Mouse (Mus musculus): Measurements from ENCODE around the gene Twnk. TPM values are rescaled to one million over a fixed set of nuclear protein-coding genes. Genes with fewer than 3 reads are reported as not detected.

Twnk gene
- polyA plus RNA-seq, 1 experiment from 2014 or later = 24.0 TPM

DNA sequence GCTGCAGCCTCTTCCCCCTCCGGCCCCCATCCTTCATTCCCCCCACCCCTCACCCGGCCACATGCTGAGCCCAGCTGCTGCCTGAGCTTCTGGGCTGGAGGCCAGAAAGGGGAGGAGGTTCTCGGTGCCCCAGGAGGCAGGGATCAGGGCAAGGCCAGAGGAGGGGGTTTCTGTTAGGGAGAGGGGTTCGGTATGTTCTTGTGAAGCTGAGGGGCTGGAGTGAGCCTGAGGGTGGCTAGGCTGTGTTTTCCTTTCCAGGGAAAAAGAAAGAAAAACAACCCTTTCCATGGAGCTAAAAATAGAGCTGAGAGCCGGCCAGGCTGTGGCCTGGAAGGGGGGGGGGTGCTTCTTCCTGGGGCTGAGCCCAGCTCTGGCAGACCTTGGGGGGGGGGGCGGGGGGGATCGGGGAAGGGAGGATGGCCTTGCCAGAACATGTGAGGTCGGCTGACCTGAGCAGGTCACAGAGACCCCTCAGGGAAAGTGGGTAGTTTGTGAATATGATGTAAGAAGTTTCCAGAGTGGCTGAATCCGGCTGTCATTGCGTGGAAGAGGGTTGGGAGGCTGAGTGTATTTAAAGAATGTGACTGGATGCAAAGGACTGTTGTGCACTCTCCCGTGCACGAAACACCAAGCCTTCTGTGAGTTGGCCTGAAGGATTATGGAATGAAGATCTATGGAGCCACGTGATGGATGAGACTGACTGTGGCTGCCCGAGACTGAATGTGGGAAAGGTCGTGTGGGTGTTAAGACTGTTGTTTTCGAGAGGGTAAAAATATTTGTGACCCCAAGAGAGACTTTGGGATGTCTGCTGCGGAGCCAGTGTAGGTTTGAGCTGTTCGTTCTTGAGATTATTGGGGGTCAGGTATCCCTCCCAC lies 11.1 kb downstream of the Twnk start:
- H3K4me1 ChIP-seq = peaks cover 71% of the 10 kb centered on the region
- peak overlapping the region; percentile 99 for H3K27ac ChIP-seq (replicated peaks)
- peak overlapping the region; percentile 85 for H3K4me3 ChIP-seq
- H3K4me2 ChIP-seq (replicated peaks) = peak overlapping the region; percentile 62
- peak; percentile 30 for ATAC-seq (replicated peaks)
- 1% methylated on average over 17 of the region's 18 CpGs for WGBS
- H3K9ac ChIP-seq (replicated peaks) = peak overlapping the region; percentile 79
- H3K27me3 ChIP-seq = no peaks in the 10 kb centered on the region
- peaks cover 4% of the 10 kb centered on the region for H3K36me3 ChIP-seq
- no peaks in the 10 kb centered on the region for H3K9me3 ChIP-seq

DNA sequence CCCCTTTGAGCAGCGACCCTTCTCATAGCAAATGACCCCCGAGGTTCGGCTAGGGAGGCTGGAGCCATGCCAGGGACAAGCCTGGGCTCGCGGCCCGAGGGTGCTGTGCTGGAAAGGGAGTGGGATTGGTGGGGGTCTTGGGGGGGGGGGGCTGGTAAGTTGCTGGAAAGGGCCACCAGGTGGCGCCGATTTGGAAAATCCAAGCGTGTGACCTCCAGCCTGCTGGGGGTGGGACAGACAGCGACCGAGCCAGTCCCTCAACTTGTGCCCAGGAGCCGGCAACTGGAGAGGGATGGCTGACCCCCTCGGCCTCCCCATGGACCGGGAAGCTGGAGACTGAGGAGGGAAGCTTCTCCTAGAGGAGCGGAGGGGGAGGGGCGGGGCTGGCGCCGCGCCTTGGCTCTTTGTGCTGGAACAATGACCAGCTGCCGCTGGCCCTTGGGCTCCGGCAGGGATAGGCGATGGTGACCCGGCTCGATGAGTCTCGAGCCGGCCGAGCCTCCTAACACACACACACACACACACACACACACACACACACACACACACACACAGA lies 11.8 kb downstream of the Twnk start:
- Histone ChIP-seq H3K9ac (replicated peaks) (peak overlapping the region; percentile 79), H3K4me1 (peaks cover 75% of the 10 kb centered on the region), H3K9me3 (no peaks in the 10 kb centered on the region), H3K27me3 (no peaks in the 10 kb centered on the region), H3K27ac (replicated peaks) (peak overlapping the region; percentile 99), H3K4me2 (replicated peaks) (peak overlapping the region; percentile 62), H3K36me3 (no peaks in the 10 kb centered on the region), H3K4me3 (peak overlapping the region; percentile 85)
- WGBS = 0% methylated on average over 22 of the region's 27 CpGs
- ATAC-seq (replicated peaks) = peak; percentile 64

DNA sequence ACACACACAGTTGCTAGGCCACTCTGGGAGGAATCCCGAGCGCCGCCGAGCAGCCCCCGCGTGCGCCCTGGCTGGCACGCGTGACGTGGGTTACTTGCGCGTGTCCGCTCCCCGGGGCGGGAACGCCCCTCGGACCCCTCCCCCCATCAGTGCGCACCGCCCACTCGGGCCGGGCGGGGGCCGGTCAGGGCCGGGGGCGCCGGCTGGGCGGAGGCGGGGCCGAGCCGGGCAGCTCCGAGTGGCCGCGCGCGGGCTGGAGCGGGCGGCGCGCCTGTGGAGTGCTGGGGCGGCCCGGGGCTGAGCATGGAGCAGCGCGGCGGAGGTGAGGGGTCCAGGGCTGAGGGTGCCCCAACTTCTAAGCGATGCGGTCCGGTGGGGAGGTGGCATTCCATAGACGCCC lies 12.4 kb downstream of the Twnk start:
- Histone ChIP-seq H3K27me3 (no peaks in the 10 kb centered on the region), H3K4me3 (peak overlapping the region; percentile 85), H3K4me1 (peaks cover 69% of the 10 kb centered on the region), H3K4me2 (replicated peaks) (peak overlapping the region; percentile 62), H3K27ac (replicated peaks) (peak overlapping the region; percentile 99), H3K9ac (replicated peaks) (peak overlapping the region; percentile 79), H3K36me3 (0 out of 2 replicates have a peak, but pooled peaks cover 3% of the 10 kb centered on the region), H3K9me3 (no peaks in the 10 kb centered on the region)
- under 1% methylated on average over 34 of the region's 48 CpGs for WGBS
- ATAC-seq (replicated peaks) = peak; percentile 59

DNA sequence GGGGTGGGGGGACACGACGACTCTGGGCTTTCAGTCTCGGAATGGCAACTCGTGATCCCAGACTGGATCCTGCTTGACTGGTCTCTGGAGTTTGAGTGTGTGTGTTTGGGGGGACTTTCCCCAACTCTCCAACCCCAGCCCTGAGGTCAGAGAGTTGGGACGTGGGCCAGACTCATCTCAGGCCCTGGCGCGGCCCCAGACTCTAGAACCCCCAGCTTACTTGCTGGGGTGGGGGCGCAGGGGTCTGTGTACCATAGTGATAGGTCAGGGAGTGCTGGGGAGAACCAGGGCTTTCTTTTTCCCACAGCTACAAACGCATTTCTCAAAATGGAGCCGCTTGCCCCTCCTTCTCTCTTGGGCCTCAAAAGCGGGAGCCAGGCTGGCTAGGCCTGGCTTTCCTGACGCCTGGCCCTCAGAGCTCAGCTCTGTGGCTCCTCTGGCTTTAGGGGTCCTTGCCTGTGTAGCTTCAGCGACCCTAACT lies 12.9 kb downstream of the Twnk start:
- Histone ChIP-seq H3K4me3 (peak overlapping the region; percentile 85), H3K27ac (replicated peaks) (peak overlapping the region; percentile 99), H3K27me3 (no peaks in the 10 kb centered on the region), H3K4me2 (replicated peaks) (peak overlapping the region; percentile 62), H3K4me1 (peaks cover 69% of the 10 kb centered on the region), H3K9me3 (no peaks in the 10 kb centered on the region), H3K9ac (replicated peaks) (peak overlapping the region; percentile 79), H3K36me3 (0 out of 2 replicates have a peak, but pooled peaks cover 3% of the 10 kb centered on the region)
- no peak; the same call in 1 of the 2 replicates for ATAC-seq (replicated peaks)
- 2% methylated on average over 13 of the region's 13 CpGs for WGBS

DNA sequence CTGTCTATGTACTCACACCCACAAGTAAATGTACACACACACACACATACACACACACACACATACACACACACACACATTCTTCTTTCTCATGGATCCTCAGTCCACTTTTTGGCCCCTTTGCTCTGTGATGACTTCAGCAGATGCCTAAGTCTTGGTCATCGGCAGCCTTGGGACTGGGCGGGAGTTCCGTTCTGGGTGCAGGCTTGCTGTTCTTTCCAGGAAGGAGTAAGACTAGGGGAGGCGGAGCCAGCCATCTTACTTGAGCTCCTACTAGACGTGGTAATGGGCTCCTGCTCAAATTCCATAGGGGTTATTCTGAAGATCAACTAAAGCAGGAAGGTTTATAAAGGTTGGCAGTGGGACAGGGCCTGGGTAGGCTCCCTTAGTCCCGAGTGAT lies 14.9 kb downstream of the Twnk start:
- Histone ChIP-seq H3K4me1 (peaks cover 58% of the 10 kb centered on the region), H3K36me3 (peaks cover 18% of the 10 kb centered on the region), H3K4me2 (replicated peaks) (no peak overlapping the region), H3K9ac (replicated peaks) (0 out of 2 replicates have a peak overlapping the region, but pooled peaks have one; percentile 8), H3K4me3 (no peak overlapping the region), H3K27me3 (no peaks in the 10 kb centered on the region), H3K27ac (replicated peaks) (no peak overlapping the region), H3K9me3 (no peaks in the 10 kb centered on the region)
- WGBS = 63% methylated on average over 6 of the region's 6 CpGs
- no peak for ATAC-seq (replicated peaks)

DNA sequence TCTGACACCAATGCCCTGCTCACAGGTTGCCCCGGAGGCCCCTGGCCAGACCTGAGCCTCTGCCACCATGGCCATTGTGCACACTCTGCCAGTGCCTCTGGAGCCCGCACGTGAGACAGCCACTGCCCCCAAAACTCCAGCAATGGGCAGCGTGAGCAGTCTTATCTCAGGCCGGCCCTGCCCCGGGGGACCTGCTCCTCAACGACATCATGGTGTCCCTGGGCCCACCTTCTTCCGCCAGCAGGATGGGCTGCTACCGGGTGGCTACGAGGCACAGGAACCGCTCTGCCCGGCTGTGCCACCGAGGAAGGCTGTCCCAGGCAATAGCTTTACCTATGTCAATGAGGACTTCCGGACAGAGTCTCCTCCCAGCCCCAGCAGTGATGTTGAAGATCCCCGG lies 15.9 kb downstream of the Twnk start:
- Histone ChIP-seq H3K27me3 (no peaks in the 10 kb centered on the region), H3K4me2 (replicated peaks) (no peak overlapping the region), H3K9ac (replicated peaks) (0 out of 2 replicates have a peak overlapping the region, but pooled peaks have one; percentile 8), H3K4me3 (no peak overlapping the region), H3K4me1 (peaks cover 48% of the 10 kb centered on the region), H3K27ac (replicated peaks) (no peak overlapping the region), H3K9me3 (no peaks in the 10 kb centered on the region), H3K36me3 (peaks cover 29% of the 10 kb centered on the region)
- no peak for ATAC-seq (replicated peaks)
- WGBS = 91% methylated on average over 15 of the region's 15 CpGs

DNA sequence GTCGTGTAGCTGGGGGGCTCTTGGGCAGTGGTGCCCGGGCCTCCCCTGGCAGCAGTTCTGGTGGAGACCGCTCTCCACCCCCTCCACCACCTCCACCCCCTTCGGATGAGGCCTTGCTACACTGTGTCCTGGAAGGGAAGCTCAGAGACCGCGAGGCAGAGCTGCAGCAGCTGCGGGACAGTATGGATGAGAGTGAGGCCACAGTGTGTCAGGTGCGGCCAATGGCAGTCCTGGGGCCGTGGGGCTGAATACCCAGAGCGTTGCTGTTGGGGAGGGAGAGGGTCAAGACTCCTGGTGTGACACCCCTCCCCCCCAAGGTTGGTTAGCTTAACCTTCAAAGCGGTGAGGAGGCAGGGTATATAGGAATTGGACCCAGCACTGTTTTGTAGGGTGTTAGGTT lies 18.5 kb downstream of the Twnk start:
- H3K9me3 ChIP-seq = no peaks in the 10 kb centered on the region
- no peak overlapping the region for H3K4me3 ChIP-seq
- no peak overlapping the region for H3K9ac ChIP-seq (replicated peaks)
- H3K27me3 ChIP-seq = no peaks in the 10 kb centered on the region
- 91% methylated on average over 11 of the region's 11 CpGs for WGBS
- H3K36me3 ChIP-seq = peaks cover 39% of the 10 kb centered on the region
- H3K4me2 ChIP-seq (replicated peaks) = no peak overlapping the region
- peaks cover 30% of the 10 kb centered on the region for H3K4me1 ChIP-seq
- no peak overlapping the region for H3K27ac ChIP-seq (replicated peaks)
- ATAC-seq (replicated peaks) = no peak

DNA sequence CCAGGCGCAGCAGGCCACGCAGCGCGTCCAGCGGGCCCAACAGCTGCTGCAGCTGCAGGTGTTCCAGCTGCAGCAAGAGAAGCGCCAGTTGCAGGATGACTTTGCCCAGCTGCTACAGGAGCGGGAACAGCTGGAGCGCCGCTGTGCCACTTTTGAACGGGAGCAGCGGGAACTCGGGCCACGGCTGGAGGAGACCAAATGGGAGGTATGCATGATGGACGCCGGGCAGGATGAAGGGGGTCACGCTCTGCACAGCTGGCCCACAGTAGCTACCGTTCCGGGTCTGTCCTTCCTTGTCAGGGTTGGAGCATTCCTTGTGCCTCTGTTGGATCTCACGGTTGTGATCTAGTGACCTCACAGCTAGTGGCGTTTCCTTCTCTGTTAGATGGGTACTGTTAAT lies 19.3 kb downstream of the Twnk start:
- H3K9ac ChIP-seq (replicated peaks) = no peak overlapping the region
- H3K36me3 ChIP-seq = peaks cover 39% of the 10 kb centered on the region
- H3K4me3 ChIP-seq = no peak overlapping the region
- WGBS = 95% methylated on average over 20 of the region's 20 CpGs
- no peaks in the 10 kb centered on the region for H3K27me3 ChIP-seq
- H3K27ac ChIP-seq (replicated peaks) = no peak overlapping the region
- no peak for ATAC-seq (replicated peaks)
- no peak overlapping the region for H3K4me2 ChIP-seq (replicated peaks)
- H3K4me1 ChIP-seq = peaks cover 24% of the 10 kb centered on the region
- H3K9me3 ChIP-seq = no peaks in the 10 kb centered on the region

DNA sequence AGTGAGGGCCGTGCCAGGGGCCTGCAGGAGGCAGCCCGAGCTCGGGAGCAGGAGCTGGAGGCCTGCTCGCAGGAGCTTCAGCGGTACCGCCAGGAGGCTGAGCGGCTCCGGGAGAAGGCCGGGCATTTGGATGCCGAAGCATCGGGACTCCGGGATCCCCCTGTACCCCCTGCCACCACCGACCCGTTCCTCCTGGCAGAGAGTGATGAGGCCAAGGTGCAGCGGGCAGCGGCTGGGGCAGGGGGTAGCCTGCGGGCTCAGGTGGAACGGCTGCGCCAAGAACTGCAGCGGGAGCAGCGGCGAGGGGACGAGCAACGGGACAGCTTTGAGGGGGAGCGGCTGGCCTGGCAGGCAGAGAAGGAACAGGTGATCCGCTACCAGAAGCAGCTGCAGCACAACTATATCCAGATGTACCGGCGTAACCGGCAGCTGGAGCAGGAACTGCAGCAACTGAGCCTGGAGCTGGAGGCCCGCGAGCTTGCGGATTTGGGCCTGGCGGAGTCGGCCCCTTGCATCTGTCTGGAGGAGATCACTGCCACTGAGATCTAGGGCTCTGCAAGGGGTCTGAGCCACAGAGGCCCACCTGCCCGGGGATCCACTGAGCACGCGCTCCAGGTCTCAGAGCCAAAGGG lies 20.6 kb downstream of the Twnk start:
- no peak for ATAC-seq (replicated peaks)
- Histone ChIP-seq H3K27ac (replicated peaks) (no peak overlapping the region), H3K36me3 (peaks cover 39% of the 10 kb centered on the region), H3K27me3 (no peaks in the 10 kb centered on the region), H3K4me3 (no peak overlapping the region), H3K4me2 (replicated peaks) (no peak overlapping the region), H3K4me1 (peaks cover 14% of the 10 kb centered on the region), H3K9me3 (no peaks in the 10 kb centered on the region), H3K9ac (replicated peaks) (no peak overlapping the region)
- 93% methylated on average over 37 of the region's 37 CpGs for WGBS

DNA sequence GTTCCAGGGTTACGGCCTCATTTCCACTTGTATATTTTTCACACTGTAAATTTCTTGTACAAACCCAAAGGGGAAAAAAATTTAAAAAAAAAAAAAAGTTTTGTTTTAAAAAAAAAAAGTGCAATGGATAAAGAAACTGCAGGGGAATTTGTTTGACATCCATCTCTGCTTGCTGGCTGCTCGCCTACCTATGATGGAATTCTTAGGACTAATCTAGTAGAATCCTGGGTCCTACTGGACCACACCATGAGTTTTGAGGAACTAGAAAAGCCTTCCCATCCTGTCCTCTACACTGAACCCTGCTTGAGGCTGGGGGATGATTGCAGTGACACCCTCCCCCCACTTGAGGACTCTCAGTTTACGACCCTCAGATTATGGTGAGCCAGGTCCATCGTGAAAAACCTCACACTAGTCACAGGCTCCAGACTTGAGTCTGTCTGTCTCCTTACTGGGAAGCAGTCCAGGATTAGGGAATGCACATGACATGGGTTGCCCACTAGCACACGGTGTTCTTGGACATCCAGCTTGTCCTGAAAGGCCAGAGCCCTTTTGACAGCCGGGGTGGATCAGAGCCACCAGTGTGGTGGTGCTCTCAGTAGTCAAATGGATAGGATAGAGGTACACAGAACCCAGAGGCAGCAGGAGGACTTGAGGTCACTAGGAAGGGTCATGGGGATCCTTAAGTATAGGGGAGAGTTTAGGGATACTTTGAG lies 21.7 kb downstream of the Twnk start:
- Histone ChIP-seq H3K4me2 (replicated peaks) (no peak overlapping the region), H3K36me3 (peaks cover 39% of the 10 kb centered on the region), H3K4me3 (no peak overlapping the region), H3K4me1 (peaks cover 9% of the 10 kb centered on the region), H3K27me3 (no peaks in the 10 kb centered on the region), H3K27ac (replicated peaks) (no peak overlapping the region), H3K9ac (replicated peaks) (no peak overlapping the region), H3K9me3 (no peaks in the 10 kb centered on the region)
- no peak for ATAC-seq (replicated peaks)
- 81% methylated on average over 6 of the region's 6 CpGs for WGBS

DNA sequence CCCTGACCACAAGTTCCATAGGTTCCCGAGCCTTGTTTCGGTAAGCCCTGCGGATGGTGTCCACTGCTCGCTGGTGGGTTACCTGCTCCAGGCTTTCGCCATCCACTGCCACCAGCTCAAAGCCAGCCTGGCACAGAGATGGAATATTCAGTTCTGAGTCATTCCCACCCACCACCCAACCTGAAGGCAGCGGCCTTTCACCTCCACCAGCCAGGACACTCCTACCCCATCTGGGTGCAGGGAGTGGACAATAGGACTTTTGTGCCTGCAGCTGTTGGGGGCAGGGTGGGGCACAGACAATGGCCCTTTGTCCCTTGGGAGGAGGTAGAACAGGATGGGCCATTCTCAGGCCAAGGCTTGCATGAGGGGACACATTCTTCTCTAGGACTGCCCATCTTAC lies 22.4 kb downstream of the Twnk start:
- Histone ChIP-seq H3K4me2 (replicated peaks) (no peak overlapping the region), H3K27me3 (no peaks in the 10 kb centered on the region), H3K36me3 (peaks cover 36% of the 10 kb centered on the region), H3K4me1 (peaks cover 9% of the 10 kb centered on the region), H3K9ac (replicated peaks) (no peak overlapping the region), H3K4me3 (no peak overlapping the region), H3K9me3 (no peaks in the 10 kb centered on the region), H3K27ac (replicated peaks) (no peak overlapping the region)
- ATAC-seq (replicated peaks) = no peak
- 76% methylated on average over 6 of the region's 6 CpGs for WGBS
